Mouse (Mus musculus) right cerebral cortex, adult 2 months (tissue): Measurements from ENCODE around the gene Sugct.
"Not testable (repeated sequence)": the region's sequence is repeated elsewhere in the genome, so short reads cannot be mapped to it uniquely, and the experiment has no call there.

Experiments used
- DNase-seq, 2 experiments: peaks; one replicate each; pipeline ENCODE4 v3.0.0; 2021 to 2022; ENCODE audit warnings: low spot score in 2 of 2

Gene Sugct

GRCm38 (mm10) chr13:17604670-17605069 is 90.7 kb downstream of the Sugct start:
- DNase-seq: no peak

- DNase-seq: no peak
Measured at GRCm38 (mm10) chr13:17603756-17604155, 91.6 kb downstream of the Sugct start.

- DNase-seq: no peak
Measured at GRCm38 (mm10) chr13:17585267-17585913, 110.0 kb downstream of the Sugct start.

GRCm38 (mm10) chr13:17584804-17585203 is 110.5 kb downstream of the Sugct start:
- peak; percentile 24 to 44 for DNase-seq

- DNase-seq: peak; percentile 17 to 43
Measured at GRCm38 (mm10) chr13:17581684-17582083, 113.7 kb downstream of the Sugct start.

GRCm38 (mm10) chr13:17559357-17559756 is 136.0 kb downstream of the Sugct start:
- DNase-seq: no peak

- no peak for DNase-seq
Measured at GRCm38 (mm10) chr13:17536341-17536740, 159.0 kb downstream of the Sugct start.

- DNase-seq: no peak
Measured at GRCm38 (mm10) chr13:17534871-17535270, 160.5 kb downstream of the Sugct start.

- no peak for DNase-seq
Measured at GRCm38 (mm10) chr13:17534469-17534868, 160.9 kb downstream of the Sugct start.

GRCm38 (mm10) chr13:17511184-17511778 is 184.1 kb downstream of the Sugct start:
- DNase-seq: no peak

GRCm38 (mm10) chr13:17494936-17495335 is 200.4 kb downstream of the Sugct start:
- peak; percentile 2 to 11 for DNase-seq

- DNase-seq: no peak
Measured at GRCm38 (mm10) chr13:17494056-17494574, 201.2 kb downstream of the Sugct start.

GRCm38 (mm10) chr13:17457981-17458380 is 237.4 kb downstream of the Sugct start:
- not testable (repeated sequence) for DNase-seq

- peak; percentile 9 to 30 for DNase-seq
Measured at GRCm38 (mm10) chr13:17432139-17432916, 263.0 kb downstream of the Sugct start.

GRCm38 (mm10) chr13:17421875-17422274 is 273.5 kb downstream of the Sugct start:
- DNase-seq: no peak

- DNase-seq: no peak
Measured at GRCm38 (mm10) chr13:17420557-17420956, 274.8 kb downstream of the Sugct start.

- no peak for DNase-seq
Measured at GRCm38 (mm10) chr13:17342836-17343235, 352.5 kb downstream of the Sugct start.

GRCm38 (mm10) chr13:17335885-17336540 is 359.3 kb downstream of the Sugct start:
- DNase-seq: no peak

GRCm38 (mm10) chr13:17326863-17327262 is 368.5 kb downstream of the Sugct start:
- no peak for DNase-seq

- no peak for DNase-seq
Measured at GRCm38 (mm10) chr13:17301590-17301989, 393.8 kb downstream of the Sugct start.

- no peak for DNase-seq
Measured at GRCm38 (mm10) chr13:17297462-17298005, 397.8 kb downstream of the Sugct start.

GRCm38 (mm10) chr13:17296912-17297311 is 398.4 kb downstream of the Sugct start:
- no peak for DNase-seq
